Mouse (Mus musculus): Measurements from ENCODE around the gene Carmil1. TPM values are rescaled to one million over a fixed set of nuclear protein-coding genes. Genes with fewer than 3 reads are reported as not detected.

The Carmil1 gene
- polyA plus RNA-seq, 1 experiment, result 9.8 TPM

GRCm38 (mm10) chr13:24220441-24220970 lies 60.1 kb downstream of the Carmil1 start:
- Histone ChIP-seq H3K27ac (ENCODE audit: insufficient read depth, low read depth, low read length) (no peak overlapping the region), H3K36me3 (ENCODE audit: control insufficient read depth, insufficient read depth, low read length) (0 out of 2 replicates have a peak, but pooled peaks cover 2% of the 10 kb centered on the region), H3K4me1 (ENCODE audit: control insufficient read depth, insufficient read depth, insufficient read length, low read length) (no peaks in the 10 kb centered on the region), H3K4me3 (ENCODE audit: low read depth, low read length) (no peak overlapping the region), H3K27me3 (ENCODE audit: control insufficient read depth, insufficient read depth, low read length) (no peaks in the 10 kb centered on the region)
- no peak for TF ChIP-seq CTCF (IDR thresholded peaks at IDR 0.05; ENCODE audit: extremely low read depth, insufficient read length, insufficient replicate concordance, low read depth, low read length)
- no peak for TF ChIP-seq POLR2A (IDR thresholded peaks at IDR 0.05; ENCODE audit: low read depth, low read length)
- 83% methylated on average over 3 of the region's 3 CpGs for WGBS

GRCm38 (mm10) chr13:24211229-24211628 lies 69.4 kb downstream of the Carmil1 start:
- 60% methylated on average over 2 of the region's 2 CpGs for WGBS

GRCm38 (mm10) chr13:24206097-24206496 lies 74.5 kb downstream of the Carmil1 start:
- Histone ChIP-seq H3K4me1 (ENCODE audit: control insufficient read depth, insufficient read depth, insufficient read length, low read length) (no peaks in the 10 kb centered on the region), H3K27ac (ENCODE audit: insufficient read depth, low read depth, low read length) (no peak overlapping the region), H3K27me3 (ENCODE audit: control insufficient read depth, insufficient read depth, low read length) (no peaks in the 10 kb centered on the region), H3K4me3 (ENCODE audit: low read depth, low read length) (no peak overlapping the region), H3K36me3 (ENCODE audit: control insufficient read depth, insufficient read depth, low read length) (no peaks in the 10 kb centered on the region)
- TF ChIP-seq CTCF (IDR thresholded peaks at IDR 0.05; ENCODE audit: extremely low read depth, insufficient read length, insufficient replicate concordance, low read depth, low read length) (no peak), POLR2A (IDR thresholded peaks at IDR 0.05; ENCODE audit: low read depth, low read length) (no peak)
- 71% methylated on average over 6 of the region's 6 CpGs for WGBS

More at GRCm38 (mm10) chr13:24211229-24211628, 69.4 kb downstream of the Carmil1 start:
- no peak overlapping the region for H3K4me3 ChIP-seq (ENCODE audit: low read depth, low read length)
- no peaks in the 10 kb centered on the region for H3K4me1 ChIP-seq (ENCODE audit: control insufficient read depth, insufficient read depth, insufficient read length, low read length)
- no peaks in the 10 kb centered on the region for H3K27me3 ChIP-seq (ENCODE audit: control insufficient read depth, insufficient read depth, low read length)
- no peak overlapping the region for H3K27ac ChIP-seq (ENCODE audit: insufficient read depth, low read depth, low read length)
- H3K36me3 ChIP-seq (ENCODE audit: control insufficient read depth, insufficient read depth, low read length), result no peaks in the 10 kb centered on the region
- TF ChIP-seq POLR2A (IDR thresholded peaks at IDR 0.05; ENCODE audit: low read depth, low read length) (no peak), CTCF (IDR thresholded peaks at IDR 0.05; ENCODE audit: extremely low read depth, insufficient read length, insufficient replicate concordance, low read depth, low read length) (no peak)

- H3K27me3 ChIP-seq (ENCODE audit: control insufficient read depth, insufficient read depth, low read length), result no peaks in the 10 kb centered on the region
- H3K4me1 ChIP-seq (ENCODE audit: control insufficient read depth, insufficient read depth, insufficient read length, low read length), result peaks cover 16% of the 10 kb centered on the region; the same call in 1 of the 2 replicates
- H3K36me3 ChIP-seq (ENCODE audit: control insufficient read depth, insufficient read depth, low read length), result no peaks in the 10 kb centered on the region
- no peak overlapping the region for H3K27ac ChIP-seq (ENCODE audit: insufficient read depth, low read depth, low read length)
- no peak overlapping the region for H3K4me3 ChIP-seq (ENCODE audit: low read depth, low read length)
- 93% methylated on average over 6 of the region's 6 CpGs for WGBS
- TF ChIP-seq CTCF (IDR thresholded peaks at IDR 0.05; ENCODE audit: extremely low read depth, insufficient read length, insufficient replicate concordance, low read depth, low read length), result no peak
- TF ChIP-seq POLR2A (IDR thresholded peaks at IDR 0.05; ENCODE audit: low read depth, low read length), result no peak
Measured at GRCm38 (mm10) chr13:24202314-24202713, 78.3 kb downstream of the Carmil1 start.

GRCm38 (mm10) chr13:24199861-24200543 lies 80.6 kb downstream of the Carmil1 start:
- H3K4me1 ChIP-seq (ENCODE audit: control insufficient read depth, insufficient read depth, insufficient read length, low read length), result peaks cover 18% of the 10 kb centered on the region; the same call in 1 of the 2 replicates
- WGBS, result 31% methylated on average over 7 of the region's 7 CpGs
- H3K4me3 ChIP-seq (ENCODE audit: low read depth, low read length), result no peak overlapping the region
- no peaks in the 10 kb centered on the region for H3K27me3 ChIP-seq (ENCODE audit: control insufficient read depth, insufficient read depth, low read length)
- TF ChIP-seq POLR2A (IDR thresholded peaks at IDR 0.05; ENCODE audit: low read depth, low read length) (no peak), CTCF (IDR thresholded peaks at IDR 0.05; ENCODE audit: extremely low read depth, insufficient read length, insufficient replicate concordance, low read depth, low read length) (no peak)
- no peaks in the 10 kb centered on the region for H3K36me3 ChIP-seq (ENCODE audit: control insufficient read depth, insufficient read depth, low read length)
- H3K27ac ChIP-seq (ENCODE audit: insufficient read depth, low read depth, low read length), result no peak overlapping the region

GRCm38 (mm10) chr13:24198396-24198924 lies 82.1 kb downstream of the Carmil1 start:
- H3K27ac ChIP-seq (ENCODE audit: insufficient read depth, low read depth, low read length), result no peak overlapping the region
- no peaks in the 10 kb centered on the region for H3K27me3 ChIP-seq (ENCODE audit: control insufficient read depth, insufficient read depth, low read length)
- TF ChIP-seq POLR2A (IDR thresholded peaks at IDR 0.05; ENCODE audit: low read depth, low read length), result no peak
- TF ChIP-seq CTCF (IDR thresholded peaks at IDR 0.05; ENCODE audit: extremely low read depth, insufficient read length, insufficient replicate concordance, low read depth, low read length), result no peak
- peaks cover 18% of the 10 kb centered on the region; the same call in 1 of the 2 replicates for H3K4me1 ChIP-seq (ENCODE audit: control insufficient read depth, insufficient read depth, insufficient read length, low read length)
- H3K36me3 ChIP-seq (ENCODE audit: control insufficient read depth, insufficient read depth, low read length), result no peaks in the 10 kb centered on the region
- 93% methylated on average over 2 of the region's 2 CpGs for WGBS
- no peak overlapping the region for H3K4me3 ChIP-seq (ENCODE audit: low read depth, low read length)

- 45% methylated on average over 3 of the region's 3 CpGs for WGBS
Measured at GRCm38 (mm10) chr13:24195371-24195770, 85.2 kb downstream of the Carmil1 start.

More at GRCm38 (mm10) chr13:24195371-24195770, 85.2 kb downstream of the Carmil1 start:
- H3K27me3 ChIP-seq (ENCODE audit: control insufficient read depth, insufficient read depth, low read length), result no peaks in the 10 kb centered on the region
- H3K4me3 ChIP-seq (ENCODE audit: low read depth, low read length), result no peak overlapping the region
- no peak for TF ChIP-seq CTCF (IDR thresholded peaks at IDR 0.05; ENCODE audit: extremely low read depth, insufficient read length, insufficient replicate concordance, low read depth, low read length)
- TF ChIP-seq POLR2A (IDR thresholded peaks at IDR 0.05; ENCODE audit: low read depth, low read length), result no peak
- peaks cover 15% of the 10 kb centered on the region; the same call in 1 of the 2 replicates for H3K4me1 ChIP-seq (ENCODE audit: control insufficient read depth, insufficient read depth, insufficient read length, low read length)
- H3K27ac ChIP-seq (ENCODE audit: insufficient read depth, low read depth, low read length), result no peak overlapping the region
- H3K36me3 ChIP-seq (ENCODE audit: control insufficient read depth, insufficient read depth, low read length), result no peaks in the 10 kb centered on the region
